Mouse (Mus musculus) kidney, adult 2 months (tissue): Measurements from ENCODE around the gene Polr3h. TPM values are rescaled to one million over a fixed set of nuclear protein-coding genes. Genes with fewer than 3 reads are reported as not detected.

ENCODE experiments used
- DNase-seq: peaks from one replicate; pipeline ENCODE4 v3.0.0; 2021
- H3K27ac ChIP-seq: fragments of 200-500 bp; 2 replicates; pipeline ENCODE4 v1.5.1; 2012; ENCODE audit warnings: low read depth, low read length, control low read depth, inconsistent platforms; ENCODE audit not compliant: insufficient read depth
- H3K27me3 ChIP-seq: fragments of 200-500 bp; replicated peaks from 2 replicates; pipeline ENCODE4 v1.6.1; 2012; ENCODE audit warnings: mild to moderate bottlenecking, moderate library complexity, low read length, inconsistent platforms; ENCODE audit not compliant: control insufficient read depth, insufficient read depth
- H3K36me3 ChIP-seq: fragments of 200-500 bp; 2 replicates; pipeline ENCODE4 v1.6.1; 2012; ENCODE audit warnings: mild to moderate bottlenecking, moderate library complexity, low read length, inconsistent platforms; ENCODE audit not compliant: control insufficient read depth, insufficient read depth
- H3K4me1 ChIP-seq: fragments of 200-500 bp; 2 replicates; pipeline ENCODE4 v1.6.1; 2011; ENCODE audit warnings: low read length; ENCODE audit not compliant: control insufficient read depth, insufficient read depth
- H3K4me3 ChIP-seq: fragments of 200-500 bp; 2 replicates; pipeline ENCODE4 v1.5.1; 2011; ENCODE audit warnings: mild to moderate bottlenecking, low read depth, low read length, control low read depth; ENCODE audit not compliant: insufficient read depth
- CTCF ChIP-seq: fragments of 200-500 bp; conservative IDR thresholded peaks from 2 replicates; pipeline ENCODE4 v1.5.1; 2011; ENCODE audit warnings: low read depth, mild to moderate bottlenecking, control low read depth, low read length, moderate library complexity, mixed read lengths; ENCODE audit not compliant: insufficient read depth, insufficient read length
- POLR2A ChIP-seq: fragments of 200-500 bp; IDR thresholded peaks from one replicate; pipeline ENCODE4 v1.6.1; 2011; ENCODE audit warnings: low read depth, low read length, control low read depth
- WGBS: fragments of 180-500 bp; shearing (Covaris S2); methylation state at CpG from one replicate; pipeline ENCODE4 v1.1.7; 2018; 5-methylcytosine and 5-hydroxymethylcytosine counted together
- polyA plus RNA-seq: library from polyadenylated mRNA; depleted of rRNA; stranded (reverse); fragments of >200 nt; gene quantifications from 2 replicates; pipeline ENCODE4 v1.2.3, GENCODE M21; 2012

Gene Polr3h
- polyA plus RNA-seq, 1 experiment: 20.2 TPM

DNA sequence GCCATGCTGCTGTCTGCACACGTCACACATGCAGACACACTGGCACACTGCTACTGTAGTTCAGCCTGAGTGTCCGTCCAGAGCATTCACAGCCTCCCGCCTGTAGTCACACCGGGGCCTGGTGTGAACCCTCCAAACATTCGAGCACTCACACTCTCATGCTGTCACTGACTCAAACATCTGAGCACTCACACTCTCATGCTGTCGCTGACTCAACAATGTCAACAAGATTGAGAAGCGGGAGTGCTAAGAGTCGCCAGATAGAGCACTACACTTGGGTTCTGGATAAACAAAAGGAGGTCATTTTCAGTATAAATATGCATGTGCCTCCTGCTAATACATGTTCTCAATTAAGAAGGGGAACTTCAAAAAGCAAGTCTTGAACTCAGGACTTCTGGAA lies 18.1 kb downstream of the Polr3h start:
- Histone ChIP-seq H3K27me3 (no peaks in the 10 kb centered on the region), H3K36me3 (peaks cover 4% of the 10 kb centered on the region), H3K27ac (no peak overlapping the region), H3K4me3 (no peak overlapping the region), H3K4me1 (no peaks in the 10 kb centered on the region)
- TF ChIP-seq POLR2A (no peak), CTCF (no peak)
- WGBS: 86% methylated on average over 8 of the region's 8 CpGs
- DNase-seq: no peak

DNA sequence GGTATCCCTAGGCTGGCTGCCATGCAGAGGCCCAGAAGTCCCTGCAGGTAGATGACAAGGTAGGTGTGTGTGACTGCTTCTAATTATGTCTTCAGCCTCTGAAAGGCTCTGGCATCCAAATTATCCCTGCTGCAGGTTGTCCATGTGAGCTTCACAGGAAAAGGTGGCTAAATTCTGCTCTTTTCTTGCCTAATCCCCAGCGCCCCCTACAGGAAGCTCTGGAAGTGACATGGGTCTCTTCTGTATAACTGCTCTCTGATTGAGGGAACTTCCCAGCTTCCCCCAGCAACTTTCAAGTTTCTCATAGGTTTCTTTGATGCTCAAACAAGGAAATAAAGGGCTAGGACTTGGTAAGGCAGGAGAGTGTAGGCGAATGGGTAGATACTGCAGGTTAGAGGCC lies 21.1 kb downstream of the Polr3h start:
- peak; percentile 73 for DNase-seq
- WGBS: 40% methylated on average over 2 of the region's 2 CpGs
- TF ChIP-seq CTCF (peak; percentile 62), POLR2A (no peak)
- no peak overlapping the region for H3K4me3 ChIP-seq
- no peaks in the 10 kb centered on the region for H3K27me3 ChIP-seq
- H3K27ac ChIP-seq: no peak overlapping the region
- no peaks in the 10 kb centered on the region for H3K4me1 ChIP-seq
- peaks cover 5% of the 10 kb centered on the region for H3K36me3 ChIP-seq

DNA sequence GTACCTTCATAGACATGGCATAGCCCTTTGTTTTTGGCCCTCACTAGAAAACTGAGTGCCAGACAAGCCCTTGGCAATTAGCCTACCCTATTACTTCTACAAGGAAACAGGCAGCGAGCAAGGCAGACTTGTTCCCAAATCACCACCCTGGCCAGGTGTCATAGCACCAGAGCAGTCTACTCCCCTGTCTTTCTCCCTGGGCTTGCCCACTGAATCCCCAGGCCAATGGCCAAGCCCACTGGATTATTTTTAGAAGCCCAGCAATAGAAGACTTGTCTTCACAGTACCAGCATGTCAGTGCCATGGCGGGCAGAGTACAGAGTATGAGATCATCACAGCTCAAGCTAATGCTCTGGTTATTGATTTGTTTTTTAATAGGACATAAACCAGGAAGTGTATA lies 27.3 kb downstream of the Polr3h start:
- Histone ChIP-seq H3K36me3 (peaks cover 10% of the 10 kb centered on the region), H3K4me1 (peaks cover 12% of the 10 kb centered on the region; the same call in 1 of the 2 replicates), H3K27ac (no peak overlapping the region), H3K4me3 (no peak overlapping the region), H3K27me3 (no peaks in the 10 kb centered on the region)
- DNase-seq: no peak
- TF ChIP-seq POLR2A (no peak), CTCF (no peak)
- 48% methylated on average over 2 of the region's 2 CpGs for WGBS

DNA sequence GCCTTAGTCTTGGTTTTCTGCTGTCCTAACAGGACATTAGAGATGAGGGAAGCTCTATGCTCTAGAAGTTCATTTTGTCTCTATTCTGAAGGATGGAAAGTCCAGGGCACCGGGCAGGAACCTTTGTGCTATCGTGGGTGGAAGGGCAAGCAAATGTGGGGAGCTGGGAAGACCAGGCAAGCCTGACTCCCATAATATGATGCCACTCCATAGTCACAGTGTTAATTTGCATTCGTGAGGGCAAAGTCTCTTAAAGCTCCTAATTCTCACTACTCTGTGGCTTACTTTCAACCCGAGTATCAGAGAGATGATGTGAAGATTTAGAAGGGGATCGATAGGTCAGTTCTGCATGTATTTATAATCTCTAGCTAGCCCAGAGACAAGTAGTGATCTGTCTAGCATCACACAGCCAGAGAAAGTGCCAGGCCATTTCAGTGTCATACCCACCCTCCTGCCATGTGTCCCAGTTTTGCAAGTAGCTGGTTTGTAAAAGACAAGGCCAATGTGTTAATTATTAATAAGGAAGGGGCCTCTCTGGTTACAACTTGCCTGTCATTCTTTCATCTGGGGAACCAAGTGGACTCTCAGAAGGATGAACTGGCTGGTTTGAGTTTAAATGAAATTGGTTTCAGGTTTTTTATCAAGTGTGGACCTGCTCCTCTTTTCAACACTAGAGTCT lies 28.3 kb downstream of the Polr3h start:
- Histone ChIP-seq H3K4me1 (peaks cover 12% of the 10 kb centered on the region; the same call in 1 of the 2 replicates), H3K36me3 (peaks cover 10% of the 10 kb centered on the region), H3K4me3 (no peak overlapping the region), H3K27ac (no peak overlapping the region), H3K27me3 (no peaks in the 10 kb centered on the region)
- WGBS: 65% methylated on average over 5 of the region's 5 CpGs
- TF ChIP-seq POLR2A (no peak), CTCF (no peak)
- peak; percentile 71 for DNase-seq

DNA sequence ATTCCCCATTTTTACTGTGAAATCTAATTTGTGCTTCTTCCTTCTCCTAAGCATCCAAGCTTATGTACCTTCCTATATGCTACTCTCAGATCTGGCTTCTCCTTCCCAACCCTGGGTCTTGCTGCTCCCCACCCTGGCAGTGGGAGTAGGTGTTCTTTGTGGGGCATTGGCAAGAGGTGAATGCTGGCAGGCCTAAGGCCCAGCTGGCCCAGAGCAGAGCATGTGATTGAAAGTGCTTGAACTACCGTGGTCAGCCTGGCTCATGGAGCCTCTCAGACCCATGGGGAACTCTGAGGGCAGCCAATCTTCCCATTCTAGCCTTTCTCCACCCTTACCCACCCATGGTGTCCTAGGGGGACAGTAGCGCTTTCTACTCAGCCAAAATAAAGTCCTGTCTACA lies 29.6 kb downstream of the Polr3h start:
- peaks cover 16% of the 10 kb centered on the region; the same call in 1 of the 2 replicates for H3K4me1 ChIP-seq
- TF ChIP-seq CTCF: no peak
- TF ChIP-seq POLR2A: no peak
- peaks cover 10% of the 10 kb centered on the region for H3K36me3 ChIP-seq
- H3K27ac ChIP-seq: no peak overlapping the region
- no peak overlapping the region for H3K4me3 ChIP-seq
- DNase-seq: no peak
- no peaks in the 10 kb centered on the region for H3K27me3 ChIP-seq
- WGBS: 74% methylated on average over 2 of the region's 2 CpGs

DNA sequence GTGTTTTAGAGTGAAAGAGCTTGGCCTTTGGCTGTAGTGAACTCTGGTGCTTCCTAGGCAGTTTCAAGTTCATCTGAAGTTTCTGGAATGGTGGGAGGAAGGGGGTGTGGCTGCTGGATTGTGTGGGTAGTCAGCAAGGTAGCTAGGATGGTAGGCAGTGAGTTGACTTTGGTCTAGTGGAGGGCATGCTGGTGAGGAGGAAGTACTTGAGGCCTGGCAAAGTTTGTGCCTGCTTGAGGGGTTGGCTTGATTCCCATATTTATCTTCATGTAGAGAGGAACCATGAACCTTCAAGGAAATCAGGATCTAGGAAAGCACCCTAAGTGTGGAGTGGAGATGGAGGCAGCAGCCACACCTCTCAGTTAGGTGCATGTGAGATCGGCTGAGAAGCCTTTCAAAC lies 32.0 kb downstream of the Polr3h start:
- peaks cover 16% of the 10 kb centered on the region; the same call in 1 of the 2 replicates for H3K4me1 ChIP-seq
- H3K4me3 ChIP-seq: no peak overlapping the region
- 55% methylated on average over 1 of the region's 1 CpGs for WGBS
- peak; percentile 84 for DNase-seq
- H3K36me3 ChIP-seq: peaks cover 7% of the 10 kb centered on the region
- TF ChIP-seq POLR2A (no peak), CTCF (no peak)
- no peaks in the 10 kb centered on the region for H3K27me3 ChIP-seq
- no peak overlapping the region for H3K27ac ChIP-seq

DNA sequence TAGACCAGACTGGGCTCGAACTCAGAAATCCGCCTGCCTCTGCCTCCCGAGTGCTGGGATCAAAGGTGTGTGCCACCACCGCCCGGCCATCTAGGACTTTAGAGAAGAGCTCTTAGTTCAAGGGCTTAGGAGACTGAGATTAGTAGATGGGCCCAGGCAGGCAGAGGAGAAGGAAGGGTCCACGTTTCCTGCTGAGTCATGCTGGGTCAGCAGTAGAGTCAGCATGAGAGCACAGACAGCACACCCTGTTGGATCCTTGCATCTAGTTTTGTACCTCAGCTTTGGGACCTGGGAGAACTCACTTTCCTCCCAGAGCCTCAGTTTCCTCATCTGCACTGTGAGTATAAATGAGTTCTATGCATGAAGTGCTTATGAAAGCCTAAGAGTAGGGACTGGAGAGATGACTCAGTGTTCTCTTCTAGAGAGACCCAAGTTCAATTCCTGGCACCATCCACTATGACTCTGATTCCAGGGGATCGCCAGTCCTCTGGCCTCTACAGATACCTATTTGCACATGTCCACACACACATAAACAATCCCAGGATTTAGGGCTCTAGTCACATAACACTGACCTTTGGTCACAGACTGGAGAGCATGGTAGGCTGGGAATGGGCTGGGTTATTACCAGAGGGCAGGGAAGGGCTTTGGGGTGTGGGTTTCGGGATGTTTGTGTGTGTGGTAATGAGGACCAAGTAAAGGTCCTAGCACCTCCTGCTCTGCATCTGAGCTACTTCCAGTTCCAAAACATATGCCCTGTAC lies 34.0 kb downstream of the Polr3h start:
- peak; percentile 42 for DNase-seq
- Histone ChIP-seq H3K4me3 (no peak overlapping the region), H3K27me3 (no peaks in the 10 kb centered on the region), H3K27ac (no peak overlapping the region), H3K36me3 (peaks cover 7% of the 10 kb centered on the region), H3K4me1 (peaks cover 11% of the 10 kb centered on the region; the same call in 1 of the 2 replicates)
- TF ChIP-seq CTCF (no peak), POLR2A (no peak)
- WGBS: 73% methylated on average over 8 of the region's 8 CpGs
